Mouse (Mus musculus) olfactory bulb, adult 2 months (tissue): Measurements from ENCODE around the gene Cd70.

ENCODE experiments used
- CTCF ChIP-seq: fragments of 200-500 bp; IDR thresholded peaks from 2 replicates; pipeline ENCODE4 v1.5.1; 2012; ENCODE audit warnings: low read depth, mild to moderate bottlenecking, low read length, moderate library complexity; ENCODE audit not compliant: insufficient read depth
- POLR2A ChIP-seq: fragments of 200-500 bp; IDR thresholded peaks from 2 replicates; pipeline ENCODE4 v1.6.1; 2012; ENCODE audit warnings: mild to moderate bottlenecking, low read depth, low read length, moderate library complexity; ENCODE audit not compliant: insufficient read depth

DNA sequence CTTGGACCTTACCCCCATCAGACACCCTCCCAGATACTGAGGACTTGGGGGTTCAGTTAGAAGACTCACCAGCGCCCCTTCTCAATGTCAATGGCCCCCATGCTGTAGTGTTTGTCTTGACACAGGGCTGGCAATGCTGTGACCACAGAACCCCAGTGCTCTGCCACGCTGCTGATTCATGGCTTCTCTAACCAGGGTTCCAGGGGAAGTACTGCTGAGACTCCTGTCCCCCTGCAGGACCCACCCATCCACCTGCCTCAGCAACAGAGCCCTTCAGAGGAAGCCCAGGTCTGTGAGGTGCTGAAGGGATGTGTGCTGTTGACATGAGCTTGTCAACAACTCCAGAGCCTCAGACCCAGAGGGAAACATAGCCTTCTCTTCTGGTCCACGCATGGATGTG is 45.2 kb upstream of the Cd70 start:
- TF ChIP-seq CTCF = no peak
- TF ChIP-seq POLR2A = no peak
